8 mouse cellular contexts compared by ENCODE assay signal in the genomic region with DNA sequence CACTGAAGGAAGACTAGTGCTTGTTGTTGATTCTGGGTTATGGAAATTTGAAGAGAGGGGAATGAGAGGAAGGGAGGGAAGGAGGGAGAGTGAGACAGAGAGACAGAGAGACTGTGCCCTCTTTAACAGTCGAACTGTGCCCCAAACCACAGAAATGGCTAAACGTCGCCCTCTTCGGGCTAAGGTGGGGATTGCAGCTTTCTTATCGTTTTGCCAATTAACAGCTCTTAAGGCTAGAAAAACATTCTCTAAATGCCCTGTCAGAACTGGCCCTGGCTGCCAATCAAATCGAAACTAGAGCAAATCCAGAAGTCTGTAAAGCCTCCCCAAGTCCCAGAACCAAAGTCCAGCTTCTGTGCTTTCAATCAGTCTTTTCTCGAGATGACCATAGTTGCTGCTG. TPM values are rescaled to one million over a fixed set of nuclear protein-coding genes. Genes with fewer than 3 reads are reported as not detected.
DNase-seq lines count a peak whose midpoint lies in the region; ATAC-seq and TF ChIP-seq lines count a peak whose summit lies in the region.

No protein-coding gene starts in this region.

- no peaks in the 10 kb centered on the region for H3K9me3 ChIP-seq in forebrain, embryonic 11.5 days (ENCODE audit: control insufficient read depth, low read length)
- H3K9me3 ChIP-seq in forebrain, embryonic 15.5 days, result no peaks in the 10 kb centered on the region
- H3K9me3 ChIP-seq in heart, postnatal 0 days (replicated peaks; ENCODE audit: control insufficient read depth, low read length), result no peaks in the 10 kb centered on the region

- no peak overlapping the region for H3K4me3 ChIP-seq in forebrain, embryonic 11.5 days (ENCODE audit: low read depth, low read length)
- no peak overlapping the region for H3K4me3 ChIP-seq in forebrain, embryonic 15.5 days
- H3K4me3 ChIP-seq in heart, postnatal 0 days (ENCODE audit: low read depth, low read length), result peak overlapping the region; percentile 13; the same call in 1 of the 2 replicates

- no peaks in the 10 kb centered on the region for H3K27me3 ChIP-seq in forebrain, embryonic 11.5 days (ENCODE audit: control insufficient read depth, insufficient read depth, low read length)
- H3K27me3 ChIP-seq in forebrain, embryonic 15.5 days, result no peaks in the 10 kb centered on the region
- H3K27me3 ChIP-seq in heart, postnatal 0 days (ENCODE audit: control insufficient read depth, insufficient read depth, low read length), result no peaks in the 10 kb centered on the region

- DNase-seq in forebrain, embryonic 11.5 days (ENCODE audit: low spot score), result peak; percentile 82
- peak; percentile 64 for DNase-seq in adrenal gland, adult 8-10 months
- DNase-seq in embryo, embryonic 11.5 days (ENCODE audit: low read depth, low spot score), result peak; percentile 27
- peak; percentile 39 for DNase-seq in heart, postnatal 0 days (ENCODE audit: low spot score)
- DNase-seq in layer of hippocampus, postnatal 10 days (ENCODE audit: low spot score in 2 of 2), result peak; percentile 79 to 80
- peak; percentile 34 to 51 for DNase-seq in spleen, postnatal 14 days (ENCODE audit: low spot score in 2 of 2)

- H3K9ac ChIP-seq in forebrain, embryonic 11.5 days (ENCODE audit: low read length), result no peak overlapping the region
- H3K9ac ChIP-seq in forebrain, embryonic 15.5 days (replicated peaks), result no peak overlapping the region
- H3K9ac ChIP-seq in heart, postnatal 0 days (replicated peaks; ENCODE audit: low read depth, low read length), result no peak overlapping the region

- H3K27ac ChIP-seq in forebrain, embryonic 11.5 days (ENCODE audit: low read depth, low read length), result no peak overlapping the region
- no peak overlapping the region for H3K27ac ChIP-seq in forebrain, embryonic 15.5 days (replicated peaks)
- H3K27ac ChIP-seq in heart, postnatal 0 days (ENCODE audit: low read depth), result no peak overlapping the region

- no peaks in the 10 kb centered on the region for H3K4me1 ChIP-seq in forebrain, embryonic 11.5 days (replicated peaks; ENCODE audit: control insufficient read depth, insufficient read depth, low read length)
- H3K4me1 ChIP-seq in forebrain, embryonic 15.5 days, result no peaks in the 10 kb centered on the region
- H3K4me1 ChIP-seq in heart, postnatal 0 days (ENCODE audit: control insufficient read depth, insufficient read depth), result no peaks in the 10 kb centered on the region

- TF ChIP-seq EP300 in heart, postnatal 0 days (IDR thresholded peaks at IDR 0.05; ENCODE audit: low read depth), result no peak

- ATAC-seq in forebrain, embryonic 11.5 days (replicated peaks; ENCODE audit: low FRiP score), result no peak
- ATAC-seq in forebrain, embryonic 15.5 days (replicated peaks), result no peak
- no peak for ATAC-seq in heart, postnatal 0 days (ENCODE audit: insufficient read depth, low read depth)
- ATAC-seq in megakaryocyte, adult 5-6 weeks (ENCODE audit: poor library complexity, severe bottlenecking), result peak; percentile 54; the same call in 1 of the 2 replicates

- H3K4me2 ChIP-seq in forebrain, embryonic 11.5 days (ENCODE audit: low read depth, low read length, severe bottlenecking), result no peak overlapping the region
- no peak overlapping the region for H3K4me2 ChIP-seq in forebrain, embryonic 15.5 days (replicated peaks)
- peak overlapping the region; percentile 46 for H3K4me2 ChIP-seq in heart, postnatal 0 days (ENCODE audit: low read depth, low read length)

- H3K36me3 ChIP-seq in forebrain, embryonic 11.5 days (ENCODE audit: control insufficient read depth, insufficient read depth, low read length), result no peaks in the 10 kb centered on the region
- no peaks in the 10 kb centered on the region for H3K36me3 ChIP-seq in forebrain, embryonic 15.5 days
- H3K36me3 ChIP-seq in heart, postnatal 0 days (replicated peaks; ENCODE audit: control insufficient read depth, insufficient read depth, low read length), result no peaks in the 10 kb centered on the region

- TF ChIP-seq CTCF in heart, postnatal 0 days (IDR thresholded peaks at IDR 0.05; ENCODE audit: low read depth), result peak; percentile 72

- 14% methylated on average over 7 of the region's 7 CpGs for WGBS in forebrain, embryonic 11.5 days
- 17% methylated on average over 7 of the region's 7 CpGs for WGBS in forebrain, embryonic 15.5 days
- WGBS in heart, postnatal 0 days, result 9% methylated on average over 7 of the region's 7 CpGs

RNA-seq across cellular contexts. Expression of a gene that starts 36.4 kb away (rescaled TPM):
- 382 and 393 TPM in 2 replicates for polyA plus RNA-seq in forebrain, embryonic 11.5 days (2014; fragmentation: Nextera tagmentation; extraction: Ambion mirVana)
- 475 and 528 TPM in 2 replicates for polyA plus RNA-seq in forebrain, embryonic 15.5 days (2015; fragmentation: Nextera tagmentation; extraction: Ambion mirVana)
- 100 to 1,000 TPM; 402 to 571 (median 482) TPM for total RNA-seq in adrenal gland, adult 8-10 months (2022)
- 50.5 and 82.2 TPM in 2 replicates for total RNA-seq in heart, postnatal 0 days (2014; rRNA removed; ENCODE audit: low replicate concordance)
- 70.5 and 72.6 TPM in 2 replicates for polyA plus RNA-seq in heart, postnatal 0 days (2015; fragmentation: Nextera tagmentation; extraction: Ambion mirVana)
- total RNA-seq in layer of hippocampus, postnatal 10 days (2021), result 100 to 1,000 TPM; 304 to 309 TPM
- total RNA-seq in megakaryocyte, adult 5-6 weeks (2015), result 40.1 and 45.5 TPM in 2 replicates
- 29.4 and 47.8 TPM in 2 replicates for total RNA-seq in megakaryocyte, adult 5-6 weeks (2017)

Comparison
In these comparisons a context has a peak if more than half of its experiments do, and no peak if none do; other contexts are left out.
1. DNase-seq: peak in every context shown above with its lines; median percentile 82 in forebrain, embryonic 11.5 days; 80 in layer of hippocampus, postnatal 10 days; 64 in adrenal gland, adult 8-10 months; 42 in spleen, postnatal 14 days; 39 in heart, postnatal 0 days; 27 in embryo, embryonic 11.5 days.